Mouse (Mus musculus): ENCODE data around the gene Capn13. TPM values are rescaled to one million over a fixed set of nuclear protein-coding genes. Genes with fewer than 3 reads are reported as not detected.

Gene Capn13
- polyA plus RNA-seq (2012; fragmentation: generic; extraction: Trizol): not detected
- long read RNA-seq, experiment 1: 0 reads
- long read RNA-seq, experiment 2: 0 reads

DNA sequence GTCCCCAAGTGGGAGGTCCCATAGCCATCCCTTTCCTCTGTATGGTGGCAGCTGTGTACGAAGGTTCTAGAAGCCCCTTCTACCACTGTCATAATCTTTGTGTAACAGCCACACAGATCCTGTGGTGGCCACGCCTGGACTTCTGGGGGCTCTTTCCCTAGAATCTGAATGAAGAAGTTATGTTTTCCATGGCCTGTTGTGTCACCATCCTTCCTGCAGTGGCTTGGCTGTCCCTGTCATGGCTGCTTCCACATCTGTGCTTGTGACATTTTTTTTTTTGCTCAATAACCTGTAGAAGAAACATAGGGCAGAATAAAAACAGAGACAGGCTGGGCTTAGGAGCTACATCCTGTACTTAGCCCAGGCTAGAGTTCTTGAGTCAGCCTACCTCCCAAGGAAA, at the start of gene Capn13:
Gene Capn13 (minus strand): TSS at position 5 of the 400 bp plus-strand sequence.
- no peak within 1 kb of the TSS for H3K4me3 ChIP-seq (ENCODE audit: insufficient read depth, poor library complexity, severe bottlenecking)
- H3K36me3 ChIP-seq (ENCODE audit: control insufficient read depth, insufficient read depth): no peaks in the 10 kb centered on the region
- H3K79me3 ChIP-seq (ENCODE audit: low read depth): no peaks in the 10 kb centered on the region
- no peak for TF ChIP-seq CEBPB (IDR thresholded peaks at IDR 0.05; ENCODE audit: low read depth)
- no peak for TF ChIP-seq MYOD1 (IDR thresholded peaks at IDR 0.05; ENCODE audit: control insufficient read depth, insufficient read length, low read depth)
- no peak for TF ChIP-seq MYOG (IDR thresholded peaks at IDR 0.05; ENCODE audit: control insufficient read depth, extremely low read depth, insufficient read length)
- TF ChIP-seq USF1 (IDR thresholded peaks at IDR 0.05; ENCODE audit: low read depth): no peak
- no peak for TF ChIP-seq CTCF (IDR thresholded peaks at IDR 0.05; ENCODE audit: control insufficient read depth, insufficient read depth, insufficient read length)
- no peak for TF ChIP-seq FOSL1 (IDR thresholded peaks at IDR 0.05; ENCODE audit: insufficient read depth, low read length, poor library complexity, severe bottlenecking)
- no peak for TF ChIP-seq MAX (IDR thresholded peaks at IDR 0.05)
- peaks cover 14% of the 10 kb centered on the region for H3K27me3 ChIP-seq (ENCODE audit: control insufficient read depth, insufficient read depth, insufficient read length)
- H3ac ChIP-seq (ENCODE audit: control insufficient read depth, insufficient read length, low read depth): no peak within 1 kb of the TSS
- no peaks in the 10 kb centered on the region for H3K79me2 ChIP-seq (ENCODE audit: control insufficient read depth, insufficient read depth)

DNA sequence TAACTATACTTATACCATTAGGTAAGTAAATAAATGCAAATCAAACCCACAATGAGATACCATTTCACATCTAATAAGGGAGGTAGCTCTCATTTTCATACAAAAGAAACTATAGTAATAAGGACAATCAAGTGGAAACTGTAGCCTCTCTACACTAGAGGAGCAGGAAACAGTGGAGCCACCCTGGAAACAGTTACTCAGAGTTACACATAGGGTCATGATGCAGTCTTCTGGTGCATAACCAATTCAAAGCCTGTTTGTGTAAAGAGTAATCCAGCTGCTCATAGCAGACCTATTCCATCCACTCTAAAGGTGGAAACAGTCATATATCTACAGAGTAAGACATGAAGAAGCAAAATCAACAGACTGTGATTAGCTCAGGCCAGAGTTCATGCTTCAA, 48.4 kb upstream of the Capn13 start:
- no peak overlapping the region for H3ac ChIP-seq (ENCODE audit: control insufficient read depth, insufficient read length, low read depth)
- TF ChIP-seq FOSL1 (IDR thresholded peaks at IDR 0.05; ENCODE audit: insufficient read depth, low read length, poor library complexity, severe bottlenecking): no peak
- H3K36me3 ChIP-seq (ENCODE audit: control insufficient read depth, insufficient read depth): no peaks in the 10 kb centered on the region
- no peaks in the 10 kb centered on the region for H3K79me3 ChIP-seq (ENCODE audit: low read depth)
- no peak overlapping the region for H3K4me3 ChIP-seq (ENCODE audit: insufficient read depth, poor library complexity, severe bottlenecking)
- no peaks in the 10 kb centered on the region for H3K79me2 ChIP-seq (ENCODE audit: control insufficient read depth, insufficient read depth)
- no peaks in the 10 kb centered on the region for H3K27me3 ChIP-seq (ENCODE audit: control insufficient read depth, insufficient read depth, insufficient read length)

DNA sequence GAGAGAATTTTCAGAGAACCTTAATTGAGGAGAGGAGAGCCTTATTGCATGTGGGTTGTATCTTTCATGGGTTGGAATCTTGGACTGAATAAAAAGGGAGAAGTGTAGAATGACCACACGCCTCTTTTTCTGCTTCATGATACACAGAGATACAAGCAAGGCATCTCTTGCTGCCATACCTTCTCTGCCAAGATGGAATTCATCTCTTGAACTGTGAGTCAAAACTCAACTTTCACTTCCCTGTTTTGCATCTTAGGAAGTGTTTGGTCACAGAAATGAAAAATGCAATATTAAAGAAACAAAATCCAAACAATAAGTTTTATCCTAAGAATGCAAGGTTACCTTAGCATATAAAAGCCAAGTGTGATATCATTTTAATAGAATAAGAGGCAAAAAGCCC, 40.1 kb upstream of the Capn13 start:
- H3K79me3 ChIP-seq (ENCODE audit: low read depth): no peaks in the 10 kb centered on the region
- no peak overlapping the region for H3K4me3 ChIP-seq (ENCODE audit: insufficient read depth, poor library complexity, severe bottlenecking)
- no peaks in the 10 kb centered on the region for H3K27me3 ChIP-seq (ENCODE audit: control insufficient read depth, insufficient read depth, insufficient read length)
- H3K36me3 ChIP-seq (ENCODE audit: control insufficient read depth, insufficient read depth): no peaks in the 10 kb centered on the region
- no peaks in the 10 kb centered on the region for H3K79me2 ChIP-seq (ENCODE audit: control insufficient read depth, insufficient read depth)
- TF ChIP-seq CTCF (IDR thresholded peaks at IDR 0.05; ENCODE audit: control insufficient read depth, insufficient read depth, insufficient read length) (no peak), CEBPB (IDR thresholded peaks at IDR 0.05; ENCODE audit: low read depth) (no peak), FOSL1 (IDR thresholded peaks at IDR 0.05; ENCODE audit: insufficient read depth, low read length, poor library complexity, severe bottlenecking) (no peak), MYOG (IDR thresholded peaks at IDR 0.05; ENCODE audit: control insufficient read depth, extremely low read depth, insufficient read length) (no peak), MYOD1 (IDR thresholded peaks at IDR 0.05; ENCODE audit: control insufficient read depth, insufficient read length, low read depth) (no peak), USF1 (IDR thresholded peaks at IDR 0.05; ENCODE audit: low read depth) (no peak), MAX (IDR thresholded peaks at IDR 0.05) (no peak)
- no peak overlapping the region for H3ac ChIP-seq (ENCODE audit: control insufficient read depth, insufficient read length, low read depth)

DNA sequence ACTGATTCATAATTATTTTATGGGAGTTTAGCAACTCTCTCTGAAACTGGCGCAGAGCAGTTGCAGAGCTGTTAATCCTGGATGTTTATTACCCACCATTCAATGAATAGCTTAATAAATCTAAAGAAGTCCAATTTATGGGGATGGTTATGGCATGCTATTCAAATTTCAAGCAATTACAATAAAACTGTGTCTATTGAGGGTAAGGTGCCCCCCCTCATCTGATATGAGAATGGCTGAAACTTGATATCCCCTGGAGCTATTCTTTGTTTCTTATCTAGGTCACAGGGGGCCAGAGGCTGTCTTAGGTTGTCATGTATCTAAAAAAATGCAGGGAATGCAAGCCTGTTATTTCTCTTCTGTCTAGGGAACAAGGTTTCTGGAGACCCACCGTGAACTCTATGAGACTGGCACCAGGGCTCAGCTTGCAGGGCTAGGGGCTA, 31.9 kb upstream of the Capn13 start:
- no peak for TF ChIP-seq MYOD1 (IDR thresholded peaks at IDR 0.05; ENCODE audit: control insufficient read depth, insufficient read length, low read depth)
- TF ChIP-seq CTCF (IDR thresholded peaks at IDR 0.05; ENCODE audit: control insufficient read depth, insufficient read depth, insufficient read length): no peak
- TF ChIP-seq MYOG (IDR thresholded peaks at IDR 0.05; ENCODE audit: control insufficient read depth, extremely low read depth, insufficient read length): no peak
- TF ChIP-seq MAX (IDR thresholded peaks at IDR 0.05): no peak
- no peak for TF ChIP-seq CEBPB (IDR thresholded peaks at IDR 0.05; ENCODE audit: low read depth)
- no peak for TF ChIP-seq FOSL1 (IDR thresholded peaks at IDR 0.05; ENCODE audit: insufficient read depth, low read length, poor library complexity, severe bottlenecking)
- TF ChIP-seq USF1 (IDR thresholded peaks at IDR 0.05; ENCODE audit: low read depth): no peak
- peaks cover 11% of the 10 kb centered on the region for H3K27me3 ChIP-seq (ENCODE audit: control insufficient read depth, insufficient read depth, insufficient read length)

DNA sequence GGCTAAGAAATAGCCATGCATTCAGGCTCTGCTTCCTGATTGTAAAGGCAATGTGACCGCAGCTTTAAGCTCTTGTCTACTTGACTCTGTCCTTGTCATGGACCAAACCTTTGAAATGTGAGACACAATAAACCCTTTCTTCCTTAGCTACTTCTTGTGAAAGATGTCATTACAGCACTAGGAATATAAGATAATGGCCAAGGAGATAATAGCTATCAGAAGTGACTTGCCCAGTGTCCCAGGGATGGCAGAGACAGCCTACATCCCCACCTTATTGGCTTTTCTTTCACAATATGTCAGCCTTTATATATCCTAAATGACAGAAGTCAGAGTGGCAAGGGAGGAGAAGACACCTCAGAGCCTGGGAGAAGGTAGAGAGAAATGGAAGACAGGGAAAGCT, 31.4 kb upstream of the Capn13 start:
- H3K79me3 ChIP-seq (ENCODE audit: low read depth): no peaks in the 10 kb centered on the region
- no peak overlapping the region for H3K4me3 ChIP-seq (ENCODE audit: insufficient read depth, poor library complexity, severe bottlenecking)
- H3K79me2 ChIP-seq (ENCODE audit: control insufficient read depth, insufficient read depth): no peaks in the 10 kb centered on the region
- H3K36me3 ChIP-seq (ENCODE audit: control insufficient read depth, insufficient read depth): no peaks in the 10 kb centered on the region
- peaks cover 11% of the 10 kb centered on the region for H3K27me3 ChIP-seq (ENCODE audit: control insufficient read depth, insufficient read depth, insufficient read length)
- H3ac ChIP-seq (ENCODE audit: control insufficient read depth, insufficient read length, low read depth): no peak overlapping the region
- TF ChIP-seq MAX (IDR thresholded peaks at IDR 0.05): no peak
- TF ChIP-seq USF1 (IDR thresholded peaks at IDR 0.05; ENCODE audit: low read depth): no peak
- no peak for TF ChIP-seq MYOG (IDR thresholded peaks at IDR 0.05; ENCODE audit: control insufficient read depth, extremely low read depth, insufficient read length)
- TF ChIP-seq MYOD1 (IDR thresholded peaks at IDR 0.05; ENCODE audit: control insufficient read depth, insufficient read length, low read depth): no peak
- TF ChIP-seq FOSL1 (IDR thresholded peaks at IDR 0.05; ENCODE audit: insufficient read depth, low read length, poor library complexity, severe bottlenecking): no peak

More for the DNA sequence above, 31.9 kb upstream of the Capn13 start:
- H3K4me3 ChIP-seq (ENCODE audit: insufficient read depth, poor library complexity, severe bottlenecking): no peak overlapping the region
- H3K79me2 ChIP-seq (ENCODE audit: control insufficient read depth, insufficient read depth): no peaks in the 10 kb centered on the region
- no peaks in the 10 kb centered on the region for H3K36me3 ChIP-seq (ENCODE audit: control insufficient read depth, insufficient read depth)
- no peak overlapping the region for H3ac ChIP-seq (ENCODE audit: control insufficient read depth, insufficient read length, low read depth)
- no peaks in the 10 kb centered on the region for H3K79me3 ChIP-seq (ENCODE audit: low read depth)

DNA sequence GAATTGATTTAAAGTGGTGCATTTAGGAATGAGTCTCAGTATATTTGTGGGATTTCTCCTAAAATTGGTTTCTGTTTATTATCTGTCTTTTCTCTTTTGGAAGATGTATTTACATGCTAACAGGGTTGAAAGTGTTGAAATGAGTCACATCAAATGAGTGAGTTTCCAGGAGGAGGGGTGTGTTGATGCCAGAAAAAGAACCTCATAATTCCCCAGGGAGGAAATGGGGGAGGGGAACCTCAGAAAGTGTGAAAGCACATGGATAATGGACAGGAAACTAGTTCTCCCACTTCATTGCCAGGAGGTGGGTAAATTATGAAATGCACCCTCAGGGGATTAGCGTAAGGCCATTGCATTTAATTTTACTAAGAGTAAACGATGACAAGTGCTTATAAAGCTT, 16.7 kb upstream of the Capn13 start:
- TF ChIP-seq USF1 (IDR thresholded peaks at IDR 0.05; ENCODE audit: low read depth) (no peak), FOSL1 (IDR thresholded peaks at IDR 0.05; ENCODE audit: insufficient read depth, low read length, poor library complexity, severe bottlenecking) (no peak), CTCF (IDR thresholded peaks at IDR 0.05; ENCODE audit: control insufficient read depth, insufficient read depth, insufficient read length) (no peak), MAX (IDR thresholded peaks at IDR 0.05) (no peak), MYOD1 (IDR thresholded peaks at IDR 0.05; ENCODE audit: control insufficient read depth, insufficient read length, low read depth) (no peak)
- Histone ChIP-seq H3K79me3 (ENCODE audit: low read depth) (no peaks in the 10 kb centered on the region), H3K36me3 (ENCODE audit: control insufficient read depth, insufficient read depth) (no peaks in the 10 kb centered on the region), H3ac (ENCODE audit: control insufficient read depth, insufficient read length, low read depth) (no peak overlapping the region), H3K4me3 (ENCODE audit: insufficient read depth, poor library complexity, severe bottlenecking) (no peak overlapping the region), H3K27me3 (ENCODE audit: control insufficient read depth, insufficient read depth, insufficient read length) (no peaks in the 10 kb centered on the region), H3K79me2 (ENCODE audit: control insufficient read depth, insufficient read depth) (no peaks in the 10 kb centered on the region)
